Mouse (Mus musculus): ENCODE data around the gene Wfdc5.
"Not testable (repeated sequence)": the region's sequence is repeated elsewhere in the genome, so short reads cannot be mapped to it uniquely, and the experiment has no call there.

The Wfdc5 gene

DNA sequence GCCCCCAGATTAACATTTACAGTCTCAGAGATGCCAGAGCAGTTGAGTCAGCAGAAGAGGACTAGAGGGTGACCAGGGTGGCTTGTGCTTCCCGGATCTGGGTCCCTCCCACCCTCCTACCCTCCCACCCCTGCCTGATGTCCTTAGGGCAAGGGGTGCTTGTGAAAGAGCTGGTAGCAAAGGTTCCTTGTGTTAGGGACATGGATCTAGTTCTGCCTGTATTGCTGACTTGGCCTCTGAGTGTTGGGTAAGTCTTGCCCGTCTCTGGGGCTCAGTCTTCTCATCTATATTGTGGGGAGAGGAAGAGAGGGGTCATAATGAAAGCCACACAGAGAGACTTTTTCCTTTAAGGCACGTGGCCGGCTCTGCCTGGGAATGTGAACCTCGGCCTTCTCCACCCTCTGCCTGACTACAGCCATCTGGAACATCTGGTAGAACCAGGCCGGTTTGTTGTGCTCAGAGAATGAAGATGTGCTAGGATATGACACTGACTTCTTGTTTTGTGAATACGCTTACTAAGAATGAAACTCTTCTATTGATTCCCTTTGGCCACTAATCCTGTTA lies at the start of gene Wfdc5:
Wfdc5 (minus strand) TSS at position 51 of the 564 bp plus-strand sequence.
- no peak for DNase-seq

DNA sequence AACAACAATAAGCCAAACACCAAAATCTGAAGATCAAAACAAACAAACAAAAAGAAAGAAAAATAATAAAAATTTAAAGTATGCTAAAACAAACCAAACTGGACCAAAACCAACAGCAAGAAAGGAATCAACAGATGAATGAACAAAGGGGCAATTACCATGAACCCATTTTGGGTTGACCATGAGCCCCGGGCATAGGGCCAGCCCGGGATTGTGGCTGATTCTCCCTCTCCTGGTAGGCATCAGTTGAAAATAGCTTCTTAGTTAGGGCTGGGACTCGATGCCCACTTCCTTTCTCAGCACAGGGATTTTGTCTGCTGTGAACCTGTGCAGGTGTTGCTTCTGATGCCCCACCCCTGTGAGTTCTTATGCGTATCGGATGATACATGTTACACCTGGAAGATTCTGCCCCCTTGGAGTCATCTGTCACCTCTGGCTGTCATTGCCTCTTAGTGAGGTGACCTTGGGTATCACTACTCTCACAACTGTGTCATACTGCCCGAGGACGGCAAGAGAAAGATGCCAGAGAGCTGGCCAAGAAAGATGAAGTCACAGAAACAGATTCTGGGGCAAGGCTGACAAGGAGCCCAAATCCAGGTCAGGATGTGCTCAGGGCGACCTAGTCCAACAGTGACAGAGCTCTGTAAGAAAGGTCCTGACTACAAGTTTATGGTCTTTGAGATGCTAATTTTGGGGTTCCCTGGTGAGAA lies 46.0 kb upstream of the Wfdc5 start:
- no peak for DNase-seq

DNA sequence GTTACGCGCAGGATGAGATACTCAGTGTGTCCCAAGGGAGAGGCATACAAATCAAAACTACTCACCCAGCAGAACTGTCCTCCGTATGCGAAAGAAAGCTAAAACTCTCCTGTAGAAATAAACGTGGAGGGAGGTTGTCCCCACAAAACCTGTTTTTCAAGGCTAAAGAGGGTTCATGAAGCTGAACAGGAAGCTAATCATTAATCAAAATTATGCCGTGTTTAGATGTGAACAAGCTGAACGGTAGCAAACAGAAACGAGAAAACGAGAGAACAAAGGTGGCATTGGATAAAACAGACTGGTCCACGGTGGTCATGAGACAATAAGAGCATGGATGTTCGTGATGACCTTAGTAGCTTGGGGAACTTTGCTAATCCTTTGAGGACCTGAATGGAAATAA lies 39.0 kb upstream of the Wfdc5 start, which contains the start of gene Wfdc15b:
Wfdc15b (minus strand) TSS at position 139 of the 400 bp plus-strand sequence.
- no peak for DNase-seq

DNA sequence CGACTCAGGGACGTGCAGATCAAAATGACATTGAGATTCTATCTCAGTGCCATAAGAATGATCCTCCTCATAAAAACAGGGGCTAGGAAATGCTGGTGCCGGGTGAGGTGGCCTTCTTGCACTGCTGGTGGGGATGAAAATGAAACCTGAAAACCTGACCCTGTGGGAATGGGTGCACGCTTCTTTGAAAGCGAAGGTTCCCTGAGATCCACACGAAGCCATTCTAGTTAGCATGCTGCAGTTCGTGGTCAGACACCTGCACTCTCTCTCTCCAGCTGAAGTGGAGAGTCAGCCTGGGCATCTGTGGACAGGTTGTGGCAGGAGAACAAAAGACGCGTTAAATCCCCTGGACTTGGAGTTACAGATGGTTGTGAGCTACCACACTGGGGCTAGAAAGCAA lies 36.8 kb upstream of the Wfdc5 start:
- DNase-seq = no peak

DNA sequence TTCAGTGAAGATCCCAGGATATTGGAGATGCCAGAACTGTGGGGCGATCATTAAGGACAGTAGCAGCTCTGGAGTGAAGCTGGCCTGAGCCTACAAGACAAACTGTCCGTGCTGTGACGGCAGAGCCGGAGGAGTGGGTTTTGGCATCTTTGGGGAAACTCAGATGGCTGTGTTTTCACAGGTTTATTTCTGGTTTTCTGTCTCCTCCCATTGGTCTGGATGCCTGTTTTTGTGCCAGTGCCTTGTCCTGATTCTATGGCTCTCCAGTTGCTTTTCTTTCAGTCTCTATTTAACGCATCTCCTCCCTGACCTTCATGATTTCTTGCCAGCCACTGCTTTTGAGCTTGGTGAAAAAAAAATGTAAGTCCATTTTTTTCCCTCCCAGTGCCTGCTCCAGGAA lies 30.2 kb upstream of the Wfdc5 start:
- no peak for DNase-seq

DNA sequence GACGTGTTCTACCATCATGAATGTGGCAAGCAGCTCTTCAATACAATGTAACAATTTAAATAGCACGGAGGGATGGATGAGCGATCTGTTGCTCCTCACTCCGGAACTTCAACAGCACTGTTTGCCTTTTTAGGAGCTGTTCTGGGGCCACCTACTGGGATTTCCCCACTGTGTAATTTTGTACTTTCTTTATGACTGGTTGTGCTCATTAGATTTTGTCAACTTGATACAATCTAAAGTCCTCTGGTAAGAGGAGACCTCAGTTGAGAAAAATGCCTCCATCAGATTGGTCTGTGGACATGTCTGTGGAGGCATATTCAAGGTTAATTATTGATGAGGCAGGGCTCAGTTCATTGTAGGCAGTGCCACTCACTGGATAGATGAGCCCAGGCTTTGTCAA lies 28.4 kb upstream of the Wfdc5 start:
- DNase-seq = no peak

DNA sequence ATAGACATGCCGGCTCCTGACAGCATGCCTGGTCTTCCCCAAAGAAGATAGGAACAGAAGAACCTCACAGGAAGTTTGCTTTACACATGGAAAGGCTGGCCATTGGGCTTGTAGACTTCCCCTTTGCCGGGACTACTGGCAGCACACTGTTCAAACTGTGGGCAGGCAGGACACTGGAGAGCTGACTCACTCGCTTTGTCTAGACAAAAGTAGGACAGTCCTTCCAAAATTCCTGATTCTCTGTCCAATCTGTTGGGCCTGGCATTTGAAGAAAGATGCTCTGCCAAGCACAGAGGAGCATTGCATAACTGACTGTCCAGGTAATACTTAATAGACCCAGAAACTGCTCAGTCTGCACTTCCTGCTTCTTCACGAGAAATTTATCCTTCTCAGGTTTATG lies 24.1 kb upstream of the Wfdc5 start:
- no peak for DNase-seq

DNA sequence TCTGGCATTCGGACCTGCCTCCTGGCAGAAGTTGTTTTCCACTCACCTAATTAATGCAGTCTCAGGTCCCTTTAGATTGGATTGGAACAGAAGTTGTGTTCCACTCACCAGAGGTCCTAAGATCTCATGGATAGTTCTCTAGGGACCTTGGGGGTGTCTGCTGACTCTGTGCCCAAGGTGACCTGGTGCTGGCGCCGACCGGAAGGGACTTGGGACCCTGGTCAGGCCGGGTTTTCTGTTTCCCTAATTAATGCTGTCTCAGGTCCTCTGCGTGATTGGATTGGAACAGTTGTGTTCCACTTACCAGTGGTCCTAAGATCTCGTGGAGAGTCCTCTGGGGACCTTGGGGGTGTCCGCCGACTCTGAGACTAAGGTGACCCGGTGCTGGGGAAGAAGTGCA lies 23.5 kb upstream of the Wfdc5 start:
- not testable (repeated sequence) for DNase-seq

DNA sequence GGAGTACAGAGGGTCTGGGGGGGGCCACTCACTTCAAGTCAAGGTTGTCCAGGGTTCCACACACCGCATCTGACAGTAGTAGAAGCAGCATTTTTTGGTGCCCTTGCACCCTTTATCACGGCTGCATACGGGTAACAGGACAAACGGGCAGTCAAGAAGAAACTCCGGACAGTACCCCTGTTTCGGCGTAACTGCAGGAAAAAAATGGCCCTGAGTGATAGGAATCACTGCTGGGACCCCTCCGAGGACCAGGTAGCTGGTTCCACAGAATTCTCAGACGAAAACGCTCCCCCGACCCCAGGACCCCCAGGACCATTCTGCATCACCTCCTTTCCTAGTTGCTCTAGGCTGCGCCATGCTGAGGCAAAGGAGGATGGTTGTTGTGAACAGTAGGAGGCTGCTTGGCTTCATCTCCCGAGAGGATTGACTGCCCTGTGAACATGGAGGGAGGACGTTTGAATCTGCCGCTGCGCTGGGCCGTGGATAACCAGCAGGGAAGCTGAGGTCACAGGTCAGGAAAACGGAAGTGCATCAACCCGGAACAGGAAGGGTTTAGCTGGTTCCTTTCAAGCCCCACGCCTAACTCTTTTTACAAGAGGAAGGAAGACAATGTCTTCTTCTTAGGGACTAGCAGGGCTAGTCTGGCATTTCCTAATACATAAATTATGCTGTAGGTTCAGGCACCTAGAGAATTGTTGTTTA lies 17.2 kb upstream of the Wfdc5 start, which contains the start of gene Wfdc15a:
Wfdc15a (minus strand) TSS at position 505 of the 702 bp plus-strand sequence.
- DNase-seq = no peak

DNA sequence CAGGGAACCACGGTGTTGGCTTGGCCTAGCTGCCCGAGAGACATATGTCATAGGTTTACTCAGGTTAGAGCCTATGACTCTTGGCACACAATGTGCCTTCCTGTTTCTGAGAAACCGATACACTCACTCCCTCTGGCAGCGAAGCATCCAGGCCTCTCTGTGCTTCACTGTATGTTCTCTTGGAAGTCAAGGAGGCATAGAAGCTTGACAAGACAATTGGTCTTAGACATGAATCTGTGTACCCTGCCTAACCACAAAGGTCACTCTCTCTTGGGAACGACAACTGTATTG lies 14.1 kb upstream of the Wfdc5 start:
- no peak for DNase-seq

DNA sequence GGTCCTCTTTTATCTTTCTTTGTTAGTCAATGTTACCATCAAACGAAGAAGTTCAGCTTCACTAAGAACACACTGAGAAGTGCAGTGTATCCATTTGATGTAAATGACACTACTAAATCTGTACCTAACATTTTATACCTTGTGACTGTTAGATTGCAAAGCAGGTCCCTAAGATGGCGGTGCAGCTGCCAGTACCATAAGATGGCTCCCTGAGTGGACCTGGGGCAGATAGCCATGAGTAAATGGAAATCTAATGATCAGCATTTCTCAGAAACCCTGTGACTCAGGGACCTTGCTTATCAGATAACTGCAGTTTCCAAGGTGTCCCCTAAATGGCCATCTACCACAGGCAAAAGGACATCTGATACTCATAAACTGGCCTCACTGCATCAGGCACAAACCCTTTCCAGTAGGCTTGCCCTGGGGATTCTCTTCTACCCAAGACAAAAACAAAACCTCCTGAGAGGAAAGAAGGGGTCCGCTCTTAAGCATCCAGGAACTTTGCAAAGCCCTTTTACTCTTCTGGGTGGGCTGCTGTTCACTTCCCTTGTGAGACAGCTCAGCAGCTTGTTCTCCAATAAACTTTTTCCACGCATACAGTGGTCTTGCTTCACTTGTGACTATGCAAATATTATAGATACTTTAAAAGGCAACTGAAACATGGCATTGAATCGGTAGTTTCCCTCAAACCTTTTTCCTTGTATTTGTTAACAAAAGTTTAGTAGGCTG lies 13.6 kb upstream of the Wfdc5 start:
- DNase-seq = no peak

DNA sequence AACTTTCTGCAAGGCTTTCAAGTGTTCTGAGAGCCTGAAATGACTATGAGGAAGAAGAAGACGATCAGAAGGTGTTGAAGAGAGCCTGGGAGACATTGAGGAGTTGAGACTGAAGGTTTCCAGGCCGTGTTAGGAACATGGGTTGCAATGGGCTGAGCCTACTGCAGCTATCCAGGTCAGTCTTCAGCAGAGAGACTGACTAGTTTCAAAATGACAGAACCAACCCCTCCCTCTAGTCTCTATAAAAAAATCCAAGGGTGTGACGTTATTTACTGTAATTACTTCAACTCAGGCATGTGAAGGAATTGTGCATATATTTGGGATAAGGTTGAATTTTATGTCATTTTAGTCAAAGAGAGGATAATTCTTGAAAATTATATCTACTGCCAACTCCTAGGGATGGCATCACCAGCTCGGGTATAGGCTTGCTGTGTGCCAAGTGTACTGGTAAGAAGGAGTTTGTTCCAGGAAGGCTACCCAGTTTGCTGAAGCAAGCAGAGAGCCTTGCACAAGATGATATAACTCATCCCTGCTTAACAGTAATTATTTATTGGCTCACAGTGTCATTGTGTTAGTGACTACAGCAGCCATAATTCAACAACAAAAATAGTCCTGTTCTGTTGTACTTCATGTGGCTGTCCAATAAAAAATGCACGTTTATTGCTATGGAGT lies 12.6 kb upstream of the Wfdc5 start:
- DNase-seq = no peak

DNA sequence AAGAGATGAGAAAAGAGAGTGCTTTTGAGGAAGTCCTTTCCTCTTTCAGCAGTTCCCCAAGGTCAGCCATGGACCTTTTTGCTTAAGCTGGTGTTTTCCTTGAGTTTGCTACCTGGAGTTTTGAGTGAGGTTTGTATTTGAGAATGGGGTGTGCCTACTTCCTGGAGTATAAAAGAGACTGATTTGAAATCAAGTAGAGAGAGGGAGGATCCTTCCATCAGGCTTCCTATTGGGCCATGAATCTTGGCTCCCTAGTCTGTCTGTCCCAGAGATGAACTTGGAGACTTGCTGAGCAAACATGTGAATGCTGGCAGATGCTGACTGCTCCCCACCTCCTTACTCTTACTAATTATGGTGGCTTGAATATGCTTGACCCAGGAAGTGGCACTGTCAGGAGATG lies 9.7 kb upstream of the Wfdc5 start:
- no peak for DNase-seq

DNA sequence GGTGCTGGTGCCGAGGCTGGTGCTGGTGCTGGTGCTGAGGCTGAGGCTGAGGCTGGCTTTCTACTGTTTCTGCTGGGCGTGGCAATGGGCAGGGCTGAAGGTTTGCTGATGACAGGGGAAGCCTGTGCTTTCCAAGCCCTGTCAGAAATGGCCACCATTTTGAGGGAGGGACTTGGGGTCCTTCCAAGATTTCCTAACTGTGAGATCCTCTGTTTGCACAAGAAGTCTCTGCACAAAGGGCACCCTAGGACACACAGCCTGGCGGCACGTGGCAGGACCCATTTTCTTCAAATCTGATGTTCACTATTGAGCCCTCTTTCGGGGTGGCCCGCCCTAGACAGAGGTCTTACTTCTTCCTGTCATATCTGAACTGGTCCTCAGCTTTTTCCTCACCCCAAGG lies 8.0 kb upstream of the Wfdc5 start, which contains the start of gene Wfdc12:
Wfdc12 (minus strand) TSS at position 33 of the 400 bp plus-strand sequence.
- DNase-seq = no peak

DNA sequence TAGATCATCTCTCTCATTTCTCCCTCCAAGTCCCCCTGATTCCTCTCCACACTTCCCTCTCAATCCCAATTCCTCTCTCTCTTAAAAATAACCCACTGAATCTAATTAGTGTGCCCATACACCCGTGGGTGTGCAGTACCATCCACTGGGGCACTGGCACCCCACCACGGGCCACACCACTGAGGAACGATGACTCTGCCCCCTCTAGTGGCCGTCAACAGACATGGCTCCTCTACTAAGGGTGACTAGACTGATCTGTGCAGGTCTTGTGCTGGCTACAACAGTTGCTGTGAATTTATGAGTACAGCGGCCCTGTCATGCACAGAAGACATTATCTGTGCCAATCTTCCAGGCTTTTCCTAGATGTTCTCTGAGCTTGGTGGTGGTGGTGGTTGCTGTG lies 6.2 kb upstream of the Wfdc5 start:
- DNase-seq = no peak

DNA sequence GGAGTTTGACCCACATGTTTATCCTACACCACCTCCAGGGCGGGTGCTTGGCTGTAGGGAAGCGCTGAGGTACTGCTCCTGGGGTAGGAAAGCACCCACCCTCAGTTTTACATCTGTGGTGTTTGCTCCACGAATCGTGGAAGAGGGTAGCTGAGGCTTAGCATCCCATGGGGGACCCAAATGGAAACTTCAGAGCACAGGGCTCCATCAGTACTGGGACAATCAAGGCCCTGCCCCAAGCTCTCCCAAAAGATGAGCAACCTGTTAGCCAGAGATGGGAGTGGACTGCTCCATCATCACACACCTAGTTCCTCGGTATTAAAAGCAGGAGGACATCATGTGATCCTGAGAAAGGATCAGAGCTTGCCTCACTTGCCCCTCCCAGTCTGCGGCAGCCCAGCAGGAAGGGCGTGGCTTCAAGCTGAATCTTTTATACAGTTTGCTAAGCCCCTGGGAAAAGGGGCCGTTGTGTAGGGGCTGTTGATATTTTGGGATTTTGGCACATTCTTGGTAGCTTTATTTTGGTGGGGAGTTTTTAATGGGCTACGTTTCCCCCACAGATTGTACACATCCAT lies 1.7 kb upstream of the Wfdc5 start:
- no peak for DNase-seq

DNA sequence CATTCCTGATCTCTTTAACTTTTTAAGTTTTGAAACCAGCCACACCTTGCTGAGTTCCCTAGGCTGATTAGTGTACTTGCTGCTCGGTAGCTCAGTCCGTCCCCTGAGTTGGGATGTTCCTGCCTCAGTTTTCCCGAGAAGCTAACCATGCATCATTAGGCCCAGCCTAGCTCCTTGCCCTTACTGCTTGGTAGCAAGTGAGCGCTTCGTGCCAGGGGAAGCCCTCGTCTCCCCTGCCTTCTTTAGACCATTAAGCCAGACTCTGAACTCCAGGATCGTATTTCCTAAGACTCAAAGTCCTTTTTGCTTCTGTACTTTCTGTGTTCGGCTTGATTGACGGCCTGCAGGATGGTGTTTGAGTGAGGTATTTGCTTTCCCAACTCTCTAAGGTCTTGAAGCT lies 798 bp upstream of the Wfdc5 start:
- no peak for DNase-seq

DNA sequence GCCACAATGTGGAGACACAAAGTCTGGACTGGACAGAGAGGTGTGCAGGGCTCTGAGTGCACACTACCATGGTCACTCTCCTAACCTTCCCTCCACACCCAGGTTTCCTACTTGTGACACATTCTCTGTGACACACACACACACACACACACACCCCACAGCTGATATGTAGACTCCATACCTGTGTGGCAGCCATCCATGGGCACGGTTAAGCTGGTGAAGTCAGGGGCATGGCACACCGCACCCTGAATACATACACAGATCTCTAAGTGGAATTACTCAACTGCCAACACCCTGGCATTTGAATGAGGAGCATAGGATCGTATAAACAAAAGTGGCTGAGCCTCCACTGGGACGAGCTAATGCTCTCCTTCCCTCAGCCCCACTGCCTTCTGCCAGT lies 1.8 kb downstream of the Wfdc5 start:
- DNase-seq = no peak

DNA sequence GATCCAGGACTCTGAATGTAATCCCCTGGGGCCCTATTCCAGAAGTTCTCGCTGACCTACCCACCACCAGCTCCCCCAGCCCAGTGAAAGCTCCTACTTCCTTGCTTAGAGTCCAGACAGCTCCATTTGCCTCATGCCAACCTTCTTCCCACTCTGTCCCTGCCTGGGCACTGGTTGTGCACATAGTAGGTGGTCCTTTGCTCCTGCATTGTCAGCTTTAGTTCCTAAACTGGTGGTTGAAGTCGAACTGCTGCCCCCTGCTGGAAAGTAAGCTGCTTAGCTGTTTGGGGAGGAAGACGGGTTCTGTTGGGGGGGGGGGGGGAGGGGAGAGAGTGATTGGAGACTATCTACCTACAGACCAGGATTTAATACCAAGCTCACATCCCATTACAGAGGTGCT lies 2.4 kb downstream of the Wfdc5 start:
- peak; percentile 32 to 35 for DNase-seq

DNA sequence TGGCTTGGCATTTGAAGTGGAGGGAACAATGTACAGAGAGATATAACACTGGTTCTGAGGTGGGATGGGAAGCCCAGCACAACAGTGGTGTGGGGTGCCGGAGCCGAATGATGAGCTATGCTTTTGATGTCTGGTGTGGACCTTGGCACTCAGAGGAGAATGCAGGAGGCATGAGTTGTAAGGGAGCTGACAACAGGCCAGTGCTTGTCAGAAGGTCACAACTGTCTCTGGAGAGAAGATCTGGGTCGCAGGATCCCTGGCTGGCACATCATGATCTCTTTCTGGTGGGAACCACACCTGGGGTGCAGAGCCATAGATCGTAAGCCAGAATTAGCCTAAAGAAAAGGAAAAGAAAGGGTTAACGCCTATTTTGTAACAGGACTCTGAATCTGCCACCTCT lies 4.7 kb downstream of the Wfdc5 start:
- no peak for DNase-seq

DNA sequence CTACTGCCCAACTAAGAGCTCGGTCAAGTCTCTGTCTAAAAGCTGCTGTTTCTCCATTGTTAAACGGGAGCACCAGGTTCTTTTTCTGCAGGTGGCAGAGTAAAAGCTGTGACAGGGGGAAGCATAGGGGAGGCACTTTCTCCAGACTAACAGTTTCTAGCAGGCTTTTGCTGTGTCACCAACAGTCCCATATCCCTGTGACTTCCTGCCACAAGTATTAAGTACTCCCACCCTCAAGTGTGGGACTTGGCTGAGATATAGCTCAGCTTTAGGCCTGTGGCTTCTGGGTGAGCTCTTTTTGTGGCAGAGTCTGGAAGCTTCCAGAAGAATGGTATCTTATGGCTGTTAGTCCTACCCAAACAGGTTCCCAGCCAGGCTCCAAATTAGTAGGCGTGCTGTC lies 6.7 kb downstream of the Wfdc5 start:
- DNase-seq = no peak

DNA sequence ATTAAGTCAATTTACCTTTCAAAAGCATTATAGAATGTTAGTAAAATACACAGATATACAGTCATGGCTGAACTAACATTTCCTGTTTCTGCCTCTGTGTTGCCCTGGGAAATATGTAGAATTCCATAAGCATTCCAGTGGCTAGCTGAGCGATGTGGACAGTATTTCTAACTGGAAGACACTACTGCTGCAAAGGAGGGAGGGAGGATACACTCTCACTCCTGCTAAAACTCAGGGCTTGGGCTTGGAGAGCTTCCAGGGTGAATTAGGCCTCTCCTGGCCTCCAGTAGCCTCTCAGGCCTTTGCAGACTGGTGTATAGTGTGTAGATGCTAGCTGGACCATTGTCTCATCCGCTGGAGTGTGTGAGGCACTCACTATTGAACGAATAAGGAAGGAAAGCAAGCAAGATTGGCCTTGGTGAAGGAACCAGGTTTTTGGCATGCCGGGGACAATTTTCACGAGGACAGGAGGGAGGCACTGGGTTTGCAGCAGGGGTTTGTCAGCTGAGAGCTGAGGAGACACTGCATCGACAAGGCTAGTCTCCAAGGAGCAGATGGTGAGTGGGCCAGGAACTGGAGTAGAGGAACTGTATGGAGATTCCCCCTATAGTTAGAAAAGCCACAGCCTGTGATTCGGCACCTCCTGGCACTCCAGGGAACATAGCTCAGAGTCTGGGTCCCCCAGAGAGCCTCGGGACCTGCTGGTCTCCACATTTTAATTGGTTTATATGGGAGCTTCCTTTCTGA lies 7.7 kb downstream of the Wfdc5 start:
- no peak for DNase-seq

All from thymus, postnatal 36 days (tissue).